Mouse (Mus musculus): ENCODE results near the gene Hspa12b.

Hspa12b gene

GRCm38 (mm10) chr2:131149254-131149578 lies 22.1 kb downstream of the Hspa12b start:
- no peak for DNase-seq

DNA sequence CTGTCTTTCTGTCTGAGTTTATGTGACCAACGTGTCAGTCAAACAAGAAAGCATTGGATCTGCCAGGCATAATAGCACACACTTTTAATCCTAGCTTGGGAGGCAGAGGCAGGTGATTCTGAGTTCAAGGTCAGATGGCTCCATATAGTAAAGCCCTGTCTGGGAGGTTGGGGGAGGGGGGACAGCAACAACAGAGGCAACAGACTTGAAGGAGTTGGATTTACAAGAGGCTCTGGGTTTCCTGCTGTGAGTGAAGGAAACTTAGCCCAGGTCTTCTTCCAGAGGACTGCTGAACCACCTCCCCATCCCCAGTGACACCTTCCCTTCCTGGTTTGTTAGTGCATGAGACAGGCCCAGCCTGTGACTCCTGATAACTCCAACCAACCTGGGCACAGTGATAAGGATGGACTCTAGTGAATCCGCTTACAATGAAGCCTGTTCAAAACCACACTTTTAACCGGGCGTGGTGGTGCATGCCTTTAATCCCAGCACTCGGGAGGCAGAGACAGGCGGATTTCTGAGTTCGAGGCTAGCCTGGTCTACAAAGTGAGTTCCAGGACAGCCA lies 25.2 kb downstream of the Hspa12b start:
- no peak for DNase-seq

GRCm38 (mm10) chr2:131154036-131154435 lies 27.0 kb downstream of the Hspa12b start:
- no peak for DNase-seq

- DNase-seq, result no peak
Observed at GRCm38 (mm10) chr2:131156987-131157386, 29.9 kb downstream of the Hspa12b start.

DNA sequence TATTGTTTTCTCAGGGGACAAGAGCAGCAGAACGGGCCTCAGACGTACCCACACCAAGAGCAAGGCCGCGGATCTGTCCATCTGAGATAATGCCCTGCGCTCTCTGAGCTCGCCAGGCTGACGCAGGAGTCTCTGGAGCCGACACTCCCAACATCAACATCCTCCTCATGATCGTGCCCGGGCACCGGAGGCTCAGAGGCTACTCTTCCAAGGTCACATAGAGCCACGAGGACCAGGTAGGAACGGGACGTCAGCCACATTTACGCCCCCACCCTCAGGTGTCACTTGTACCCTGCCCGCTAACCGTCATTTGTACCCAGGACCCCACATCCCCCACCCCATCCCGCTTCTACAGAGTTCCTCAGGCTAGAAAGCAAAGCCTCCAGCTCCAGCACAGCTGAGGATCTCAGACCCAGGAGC lies 32.4 kb downstream of the Hspa12b start:
- peak; percentile 57 for DNase-seq

- peak; percentile 99 for DNase-seq
Observed at GRCm38 (mm10) chr2:131159938-131160581, 33.0 kb downstream of the Hspa12b start, which contains the start of gene 1700037H04Rik. Gene 1700037H04Rik, minus strand, starts transcription at chr2:131160081.

- peak; percentile 65 for DNase-seq
Observed at GRCm38 (mm10) chr2:131160671-131161111, 33.6 kb downstream of the Hspa12b start.

- DNase-seq, result no peak
Observed at GRCm38 (mm10) chr2:131163924-131164323, 36.8 kb downstream of the Hspa12b start.

DNA sequence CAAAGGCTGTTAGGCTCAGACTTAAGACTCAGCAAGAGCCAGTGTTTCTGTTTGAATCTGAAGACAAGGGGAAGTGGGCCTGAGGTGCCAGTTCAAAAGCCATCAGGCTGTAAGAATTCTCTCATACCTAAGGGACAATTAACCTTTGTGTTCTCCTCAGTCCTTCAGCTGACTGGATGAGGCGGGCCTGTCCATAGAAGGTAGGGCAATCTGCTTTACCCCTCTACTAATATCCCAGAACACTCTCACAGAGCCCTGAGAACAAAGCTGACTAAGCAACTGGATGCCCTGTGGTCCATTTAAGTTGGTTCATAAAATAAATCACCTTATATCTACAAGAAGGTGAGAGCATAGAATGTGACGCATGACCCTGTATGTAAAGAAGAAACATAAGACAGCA lies 39.1 kb downstream of the Hspa12b start:
- DNase-seq, result no peak

GRCm38 (mm10) chr2:131167984-131168383 lies 40.9 kb downstream of the Hspa12b start:
- no peak for DNase-seq

- no peak for DNase-seq
Observed at GRCm38 (mm10) chr2:131168914-131169313, 41.8 kb downstream of the Hspa12b start.

- DNase-seq, result no peak
Observed at GRCm38 (mm10) chr2:131170936-131171335, 43.9 kb downstream of the Hspa12b start.

GRCm38 (mm10) chr2:131171401-131172104 lies 44.5 kb downstream of the Hspa12b start:
- DNase-seq, result peak; percentile 84

GRCm38 (mm10) chr2:131172322-131172721 lies 45.2 kb downstream of the Hspa12b start:
- no peak for DNase-seq

GRCm38 (mm10) chr2:131174700-131175099 lies 47.6 kb downstream of the Hspa12b start:
- peak; percentile 89 for DNase-seq

- DNase-seq, result no peak
Observed at GRCm38 (mm10) chr2:131175286-131175944, 48.3 kb downstream of the Hspa12b start.

GRCm38 (mm10) chr2:131175945-131176309 lies 48.8 kb downstream of the Hspa12b start:
- DNase-seq, result no peak

DNA sequence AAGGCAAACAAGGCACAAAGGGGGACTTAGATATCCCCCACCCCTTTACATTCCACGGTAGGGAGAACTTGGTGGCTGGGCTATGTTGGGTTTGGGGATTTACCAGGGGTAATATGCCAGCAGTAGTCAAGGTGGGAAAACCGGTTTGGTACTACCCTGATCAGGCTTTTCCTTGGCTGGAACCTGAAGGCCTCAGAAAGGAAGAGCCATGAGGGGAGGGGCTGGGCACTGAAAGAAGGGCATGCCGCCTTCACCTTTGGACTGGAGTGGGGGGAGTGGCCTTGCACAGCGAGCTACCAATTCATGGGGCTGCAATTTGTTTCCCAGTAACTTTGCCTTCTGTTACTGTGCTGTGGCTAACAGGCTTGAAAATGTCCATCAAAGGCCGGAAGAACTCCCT lies 49.4 kb downstream of the Hspa12b start:
- peak; percentile 85 for DNase-seq

DNA sequence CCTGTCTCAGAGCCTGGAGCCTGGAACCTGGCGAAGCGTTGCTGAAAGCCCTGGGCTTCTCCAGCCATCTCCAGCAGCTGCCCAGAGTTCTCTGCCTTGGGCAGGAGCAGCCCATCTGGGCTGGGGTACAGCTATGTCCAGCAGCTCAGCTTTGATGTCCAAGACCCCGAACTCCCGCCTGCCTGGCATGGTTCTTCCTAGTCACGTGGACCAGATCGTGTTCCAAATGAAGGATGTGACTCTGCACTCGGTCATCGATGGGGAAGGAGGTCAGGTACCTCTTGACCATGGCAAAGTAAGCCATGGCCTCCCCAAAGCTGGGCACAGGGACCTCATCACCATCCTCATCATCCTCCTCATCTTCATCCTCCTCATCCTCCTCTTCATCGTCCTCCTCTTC lies 50.9 kb downstream of the Hspa12b start:
- DNase-seq, result no peak

DNA sequence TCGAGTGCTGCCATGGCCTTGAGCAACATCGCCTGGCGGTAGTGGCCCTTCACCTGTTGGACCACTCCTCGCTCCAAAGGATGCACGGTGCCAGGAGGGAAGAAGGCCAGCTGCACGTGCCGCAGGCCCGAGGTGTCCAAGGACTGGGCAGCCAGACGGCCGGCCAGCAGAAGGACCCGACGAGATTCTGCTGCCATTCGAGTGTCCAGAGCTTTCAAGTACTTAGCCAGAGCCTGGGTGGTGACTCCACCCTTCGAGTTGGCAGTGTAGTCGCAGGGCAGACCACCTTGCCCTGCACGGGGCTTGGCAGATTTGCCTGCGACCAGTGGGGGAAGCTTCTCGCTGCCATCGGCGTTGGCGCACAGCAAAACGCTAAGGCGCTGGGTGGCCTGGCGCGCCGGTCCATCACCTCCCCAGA lies 51.8 kb downstream of the Hspa12b start:
- no peak for DNase-seq

DNA sequence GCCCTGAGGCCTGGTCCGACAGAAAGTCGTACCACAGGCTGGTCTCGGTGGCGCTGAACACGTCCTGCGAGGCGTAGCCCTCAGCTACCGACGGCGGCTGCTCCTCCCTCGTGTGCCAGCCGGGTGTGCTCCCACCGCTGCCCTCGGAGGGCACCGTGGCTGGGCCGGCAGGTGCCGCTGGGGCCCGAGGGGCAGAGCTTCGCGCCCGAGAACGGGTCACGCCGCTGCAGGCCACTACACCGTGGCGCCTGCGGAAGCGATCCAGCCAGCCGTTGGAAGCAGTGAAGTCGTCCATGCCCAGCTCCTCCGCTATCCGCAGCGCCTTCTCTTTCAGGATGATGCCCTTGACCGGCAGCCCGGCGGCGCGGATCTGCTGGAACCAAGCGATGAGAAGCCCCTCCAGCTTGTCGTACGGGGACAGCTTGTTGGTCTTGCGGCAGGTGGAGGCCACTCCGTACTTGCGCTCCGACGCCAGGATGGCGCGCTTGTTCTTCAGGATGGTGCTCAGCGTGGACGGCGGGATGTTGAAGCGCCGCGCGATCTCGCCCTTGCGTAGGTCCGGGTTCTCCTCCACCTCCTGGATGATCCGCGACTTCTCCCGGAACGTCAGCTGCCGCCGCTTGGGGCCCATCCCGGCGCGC lies 52.3 kb downstream of the Hspa12b start:
- peak; percentile 57 for DNase-seq

GRCm38 (mm10) chr2:131179990-131180587 lies 53.0 kb downstream of the Hspa12b start, which contains the start of gene Cenpb:
Gene Cenpb, minus strand, starts transcription at chr2:131180067.
- peak; percentile 86 for DNase-seq

GRCm38 (mm10) chr2:131186343-131186742 lies 59.3 kb downstream of the Hspa12b start:
- no peak for DNase-seq

Measured in lung, postnatal 36 days (tissue).